Mouse (Mus musculus) myocyte (in vitro differentiated cells): Measurements from ENCODE around the gene Zmynd12. TPM values are rescaled to one million over a fixed set of nuclear protein-coding genes. Genes with fewer than 3 reads are reported as not detected.

Source experiments
- H3K27me3 ChIP-seq: one replicate; pipeline ENCODE4 v1.6.1; 2011; ENCODE audit not compliant: control insufficient read depth, insufficient read depth, insufficient read length
- H3K36me3 ChIP-seq: one replicate; pipeline ENCODE4 v1.6.1; 2011; ENCODE audit not compliant: control insufficient read depth, insufficient read depth
- H3K4me2 ChIP-seq: one replicate; pipeline ENCODE4 v1.6.1; 2011; ENCODE audit warnings: low read depth, control low read depth
- H3K4me3 ChIP-seq: one replicate; pipeline ENCODE4 v1.5.1; 2011; ENCODE audit warnings: mild to moderate bottlenecking, control low read depth, moderate library complexity
- H3K79me2 ChIP-seq: one replicate; pipeline ENCODE4 v1.6.1; 2011; ENCODE audit not compliant: control insufficient read depth, insufficient read depth
- H3ac ChIP-seq: one replicate; pipeline ENCODE4 v1.6.1; 2011; ENCODE audit not compliant: control insufficient read depth, insufficient read length
- CEBPB ChIP-seq: IDR thresholded peaks from 2 replicates; pipeline ENCODE4 v1.6.1; 2011; ENCODE audit warnings: mild to moderate bottlenecking, moderate library complexity; ENCODE audit not compliant: poor library complexity, insufficient read depth, severe bottlenecking
- E2F4 ChIP-seq: IDR thresholded peaks from one replicate; pipeline ENCODE4 v1.6.1; 2011; ENCODE audit warnings: mild to moderate bottlenecking, control low read depth, moderate library complexity; ENCODE audit not compliant: insufficient read depth
- MAX ChIP-seq: IDR thresholded peaks from one replicate; pipeline ENCODE4 v1.6.1; 2011; ENCODE audit warnings: low read depth, mild to moderate bottlenecking, control low read depth
- MYOD1 ChIP-seq, 3 experiments: IDR thresholded peaks; one replicate each; pipeline ENCODE4 v1.6.1; 2011; ENCODE audit warnings: control low read depth in 2 of 3, low read depth in 2 of 3, mild to moderate bottlenecking in 2 of 3, moderate library complexity in 1 of 3; ENCODE audit not compliant: insufficient read length in 2 of 3, control insufficient read depth in 1 of 3
- MYOG ChIP-seq, 3 experiments: IDR thresholded peaks; one replicate each; pipeline ENCODE4 v1.6.1; 2011; ENCODE audit warnings: control low read depth in 2 of 3, low read depth in 2 of 3, mild to moderate bottlenecking in 2 of 3; ENCODE audit not compliant: insufficient read length in 2 of 3, control insufficient read depth in 1 of 3, insufficient read depth in 1 of 3
- POLR2A ChIP-seq: IDR thresholded peaks from one replicate; pipeline ENCODE4 v1.6.1; 2011; ENCODE audit warnings: low read depth, mild to moderate bottlenecking, control low read depth, moderate library complexity; ENCODE audit not compliant: insufficient read length
- POLR2AphosphoS2 ChIP-seq: IDR thresholded peaks from one replicate; pipeline ENCODE4 v1.6.1; 2011; ENCODE audit warnings: low read depth, control low read depth; ENCODE audit not compliant: insufficient read length
- REST ChIP-seq: IDR thresholded peaks from one replicate; pipeline ENCODE4 v1.6.1; 2011; ENCODE audit warnings: mild to moderate bottlenecking, control low read depth, moderate library complexity; ENCODE audit not compliant: insufficient read depth, insufficient read length
- SRF ChIP-seq: IDR thresholded peaks from one replicate; pipeline ENCODE4 v1.6.1; 2011; ENCODE audit warnings: low read depth; ENCODE audit not compliant: control insufficient read depth, insufficient read length
- TCF12 ChIP-seq: IDR thresholded peaks from one replicate; pipeline ENCODE4 v1.6.1; 2011; ENCODE audit warnings: mild to moderate bottlenecking, control low read depth; ENCODE audit not compliant: poor library complexity, insufficient read depth, severe bottlenecking
- TCF3 ChIP-seq: IDR thresholded peaks from one replicate; pipeline ENCODE4 v1.6.1; 2011; ENCODE audit warnings: low read depth, control low read depth; ENCODE audit not compliant: insufficient read length
- USF1 ChIP-seq: IDR thresholded peaks from one replicate; pipeline ENCODE4 v1.6.1; 2011; ENCODE audit warnings: low read depth, mild to moderate bottlenecking, control low read depth, moderate library complexity
- polyA plus RNA-seq: library from polyadenylated mRNA; unstranded; fragments of >200 nt; fragmentation: generic; extraction: Trizol; gene quantifications from one replicate; pipeline ENCODE4 v1.2.1, GENCODE M21; 2012; ENCODE audit warnings: missing spikeins

Zmynd12 gene
- 0.05 TPM for polyA plus RNA-seq

DNA sequence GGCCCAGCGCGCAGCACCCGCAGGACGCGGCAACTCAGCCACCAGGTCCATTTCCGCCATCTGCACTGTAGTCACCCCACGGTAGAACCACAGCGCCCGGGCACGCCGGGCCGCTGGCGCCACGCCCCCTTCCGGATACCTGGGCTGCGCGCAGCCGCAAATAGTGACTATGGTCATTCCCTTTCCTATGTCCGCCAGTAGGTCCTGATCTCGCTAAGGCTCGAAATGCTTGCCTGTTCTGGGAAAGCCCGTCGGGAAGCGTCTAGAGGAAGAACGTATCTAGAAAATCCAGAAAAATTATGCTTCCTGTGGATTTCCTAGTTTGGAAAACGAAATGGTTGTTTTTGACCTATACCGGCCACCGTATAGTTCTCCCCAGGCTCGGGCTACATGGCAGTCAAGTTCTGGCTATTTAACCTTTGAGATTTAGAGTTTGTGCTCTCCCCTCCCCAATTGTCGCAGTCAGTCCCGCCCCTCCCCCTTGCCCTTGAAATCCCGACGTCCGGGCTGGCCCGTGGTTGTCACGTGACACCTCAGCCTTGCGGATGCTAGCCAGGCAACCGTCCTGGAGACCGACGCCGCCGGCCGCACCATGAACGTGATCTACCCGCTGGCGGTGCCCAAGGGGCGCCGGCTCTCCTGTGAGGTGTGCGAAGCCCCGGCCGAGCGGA, at the start of gene Zmynd12, which contains the start of gene Ppcs:
TSS of gene Zmynd12 (plus strand) at position 521 of the 671 bp plus-strand sequence.
TSS of gene Ppcs (minus strand) at position 127 of the 671 bp plus-strand sequence.
- Histone ChIP-seq H3K4me3 (peak within 1 kb of the TSS; percentile 65), H3K79me2 (no peaks in the 10 kb centered on the region), H3K4me2 (peak within 1 kb of the TSS; percentile 97), H3K27me3 (no peaks in the 10 kb centered on the region), H3ac (peak within 1 kb of the TSS; percentile 31), H3K36me3 (no peaks in the 10 kb centered on the region)
- TF ChIP-seq MAX = no peak
- TF ChIP-seq POLR2A = peak; percentile 75
- TF ChIP-seq TCF3 = no peak
- peak; percentile 83 for TF ChIP-seq USF1
- TF ChIP-seq E2F4 = no peak
- TF ChIP-seq POLR2AphosphoS2 = peak; percentile 69

DNA sequence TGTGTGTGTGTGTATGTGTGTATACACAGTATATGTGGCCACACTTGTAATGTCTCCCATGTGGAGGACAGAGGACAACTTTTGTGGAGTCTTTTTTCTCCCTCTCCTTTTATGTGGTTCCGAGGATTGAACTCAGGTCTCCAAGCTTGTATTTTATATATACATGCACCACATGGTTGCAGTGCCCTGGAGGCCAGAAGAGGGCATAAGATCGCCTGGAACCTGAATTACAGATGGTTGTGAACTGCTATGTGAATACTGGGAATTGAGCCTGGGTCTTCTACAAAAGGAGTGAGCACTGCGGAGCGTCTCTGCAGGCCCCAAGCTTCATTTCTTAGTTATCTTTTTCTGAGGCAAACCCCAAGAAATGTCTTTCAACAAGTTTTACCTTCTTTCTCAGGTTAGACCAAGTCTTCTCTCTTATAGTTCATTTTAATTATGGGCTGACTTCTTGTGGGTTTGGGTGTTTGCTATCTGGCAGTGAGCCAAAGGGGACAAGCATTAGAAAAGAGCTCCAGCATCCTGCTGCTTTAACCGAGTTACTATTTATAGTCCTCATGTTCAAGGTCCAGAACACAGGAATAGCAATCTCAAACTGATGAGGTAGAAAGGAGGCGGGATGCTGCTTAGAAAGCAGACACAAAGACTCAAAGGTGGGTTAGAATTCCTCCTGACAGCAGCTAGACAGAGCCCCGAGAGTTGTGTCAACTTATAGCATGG, 41.0 kb upstream of the Zmynd12 start:
- Histone ChIP-seq H3K36me3 (no peaks in the 10 kb centered on the region), H3ac (no peak overlapping the region), H3K79me2 (no peaks in the 10 kb centered on the region), H3K27me3 (peaks cover 3% of the 10 kb centered on the region), H3K4me2 (no peak overlapping the region), H3K4me3 (no peak overlapping the region)
- no peak for TF ChIP-seq POLR2A
- no peak for TF ChIP-seq E2F4
- TF ChIP-seq MYOD1 (IDR thresholded peaks at IDR 0.05; ENCODE audit: control insufficient read depth in 1 of 3, insufficient read length in 2 of 3, low read depth in 2 of 3) = no peak
- TF ChIP-seq TCF12 = no peak
- no peak for TF ChIP-seq TCF3
- TF ChIP-seq USF1 = no peak
- no peak for TF ChIP-seq POLR2AphosphoS2
- no peak for TF ChIP-seq SRF
- TF ChIP-seq MYOG (IDR thresholded peaks at IDR 0.05; ENCODE audit: control insufficient read depth in 1 of 3, insufficient read depth in 1 of 3, insufficient read length in 2 of 3, low read depth in 2 of 3) = no peak
- no peak for TF ChIP-seq CEBPB

DNA sequence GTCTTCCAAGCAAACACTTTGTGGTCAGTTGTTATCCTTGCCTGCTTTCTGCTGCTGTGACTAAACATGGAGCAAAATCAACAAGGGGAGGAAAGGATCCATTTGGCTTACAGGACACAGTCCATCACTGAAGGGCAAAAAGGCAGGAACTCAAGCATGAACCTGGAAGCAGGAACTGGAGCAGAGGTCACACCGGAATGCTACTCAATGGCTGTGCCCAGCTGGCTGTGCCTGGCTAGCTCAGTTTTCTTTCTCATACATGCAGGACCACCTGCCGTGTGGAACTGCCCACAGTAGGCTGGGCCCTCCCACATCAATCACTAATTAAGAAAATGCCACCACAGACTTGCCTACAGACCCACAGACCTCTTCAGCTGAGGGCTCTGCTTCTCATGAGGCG, 33.4 kb upstream of the Zmynd12 start:
- H3K36me3 ChIP-seq = no peaks in the 10 kb centered on the region
- no peak overlapping the region for H3ac ChIP-seq
- no peaks in the 10 kb centered on the region for H3K79me2 ChIP-seq
- no peak overlapping the region for H3K4me2 ChIP-seq
- H3K27me3 ChIP-seq = peaks cover 6% of the 10 kb centered on the region
- H3K4me3 ChIP-seq = no peak overlapping the region
- TF ChIP-seq USF1 (no peak), TCF3 (no peak), MAX (no peak), CEBPB (no peak), SRF (no peak), REST (no peak), MYOG (IDR thresholded peaks at IDR 0.05; ENCODE audit: control insufficient read depth in 1 of 3, insufficient read depth in 1 of 3, insufficient read length in 2 of 3, low read depth in 2 of 3) (no peak), POLR2AphosphoS2 (no peak), MYOD1 (IDR thresholded peaks at IDR 0.05; ENCODE audit: control insufficient read depth in 1 of 3, insufficient read length in 2 of 3, low read depth in 2 of 3) (no peak), POLR2A (no peak), TCF12 (no peak), E2F4 (no peak)

GRCm38 (mm10) chr4:119390369-119390768, 32.2 kb upstream of the Zmynd12 start:
- Histone ChIP-seq H3K79me2 (no peaks in the 10 kb centered on the region), H3K4me2 (no peak overlapping the region), H3ac (no peak overlapping the region), H3K27me3 (peaks cover 6% of the 10 kb centered on the region), H3K36me3 (no peaks in the 10 kb centered on the region), H3K4me3 (no peak overlapping the region)
- TF ChIP-seq USF1 (no peak), CEBPB (no peak), POLR2A (no peak), TCF12 (no peak), SRF (no peak), MYOG (IDR thresholded peaks at IDR 0.05; ENCODE audit: control insufficient read depth in 1 of 3, insufficient read depth in 1 of 3, insufficient read length in 2 of 3, low read depth in 2 of 3) (no peak), E2F4 (no peak)

DNA sequence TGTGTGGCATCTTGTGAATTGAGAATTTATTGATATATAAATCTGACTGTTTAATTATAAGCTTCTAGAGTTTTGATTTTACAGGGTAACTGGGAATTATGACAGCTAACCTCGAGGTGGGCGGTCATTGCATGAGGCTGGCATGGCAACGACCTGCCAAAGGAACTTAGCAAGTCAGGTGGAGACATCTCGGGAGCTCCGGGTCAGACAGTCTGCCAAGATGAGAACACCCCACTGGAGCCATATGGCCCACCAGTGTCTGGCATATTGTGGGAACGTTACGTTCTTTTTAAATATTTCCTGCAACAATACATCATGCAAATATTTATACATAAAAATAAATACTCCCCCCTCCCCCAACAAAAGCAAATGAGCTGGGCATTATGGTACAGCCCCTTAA, 23.9 kb upstream of the Zmynd12 start:
- TF ChIP-seq E2F4 (no peak), POLR2AphosphoS2 (no peak), USF1 (no peak), MYOD1 (IDR thresholded peaks at IDR 0.05; ENCODE audit: control insufficient read depth in 1 of 3, insufficient read length in 2 of 3, low read depth in 2 of 3) (no peak), CEBPB (no peak), MYOG (IDR thresholded peaks at IDR 0.05; ENCODE audit: control insufficient read depth in 1 of 3, insufficient read depth in 1 of 3, insufficient read length in 2 of 3, low read depth in 2 of 3) (no peak), TCF3 (no peak), REST (no peak), MAX (no peak), POLR2A (no peak), SRF (no peak), TCF12 (no peak)
- no peaks in the 10 kb centered on the region for H3K79me2 ChIP-seq
- no peak overlapping the region for H3K4me3 ChIP-seq
- H3K36me3 ChIP-seq = no peaks in the 10 kb centered on the region
- no peaks in the 10 kb centered on the region for H3K27me3 ChIP-seq
- no peak overlapping the region for H3ac ChIP-seq
- no peak overlapping the region for H3K4me2 ChIP-seq
